Mouse (Mus musculus): ENCODE measurements at regions not wholly inside any gene's neighbourhood (a gene's known extent, or its start where the extent isn't known, plus 50 kb on each side); places are given as distances from the start of the nearest gene placed in this dataset.
A peak's percentile ranks its signal among the peaks of the same experiment; 100 is the strongest.

DNA sequence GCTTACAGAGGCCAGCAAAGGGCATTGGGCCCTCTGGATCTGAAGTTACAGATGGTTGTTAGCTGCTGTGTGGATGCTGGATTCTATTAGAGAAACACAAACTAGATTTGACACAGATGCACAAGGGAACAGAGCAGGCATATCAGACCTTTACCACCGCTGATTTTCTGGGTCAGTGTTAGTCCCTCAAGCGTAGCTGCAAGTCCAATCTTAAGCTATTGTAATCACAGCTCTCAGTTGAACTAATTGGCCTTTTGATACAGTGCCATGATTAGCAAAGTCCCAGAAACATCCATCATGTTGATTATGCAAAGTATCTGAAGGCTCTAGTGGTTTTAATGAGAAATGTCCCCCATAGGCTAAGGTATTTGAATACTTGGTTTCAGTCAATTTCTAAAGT, 54.2 kb upstream of the Plppr5 start:
- DNase-seq: no peak

DNA sequence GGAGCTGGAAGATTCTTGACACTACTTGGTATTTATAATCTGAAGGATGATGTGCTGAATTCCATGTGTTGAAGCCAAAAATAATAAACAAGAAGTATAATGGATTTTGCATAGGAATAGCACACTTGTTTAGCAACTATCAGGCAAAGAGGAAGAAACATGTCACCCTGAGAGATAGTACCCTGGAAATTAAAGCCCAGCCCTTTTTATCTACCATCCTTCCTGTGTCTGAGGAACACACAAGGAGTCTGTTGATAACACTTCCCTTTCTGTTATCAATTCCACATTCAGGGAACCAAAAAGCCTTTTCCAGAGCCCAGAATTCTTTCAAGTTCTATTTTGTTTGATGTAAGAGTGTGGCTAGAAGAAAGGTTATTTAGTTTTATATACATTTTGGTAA, 66.5 kb upstream of the Plppr5 start:
- DNase-seq: no peak

DNA sequence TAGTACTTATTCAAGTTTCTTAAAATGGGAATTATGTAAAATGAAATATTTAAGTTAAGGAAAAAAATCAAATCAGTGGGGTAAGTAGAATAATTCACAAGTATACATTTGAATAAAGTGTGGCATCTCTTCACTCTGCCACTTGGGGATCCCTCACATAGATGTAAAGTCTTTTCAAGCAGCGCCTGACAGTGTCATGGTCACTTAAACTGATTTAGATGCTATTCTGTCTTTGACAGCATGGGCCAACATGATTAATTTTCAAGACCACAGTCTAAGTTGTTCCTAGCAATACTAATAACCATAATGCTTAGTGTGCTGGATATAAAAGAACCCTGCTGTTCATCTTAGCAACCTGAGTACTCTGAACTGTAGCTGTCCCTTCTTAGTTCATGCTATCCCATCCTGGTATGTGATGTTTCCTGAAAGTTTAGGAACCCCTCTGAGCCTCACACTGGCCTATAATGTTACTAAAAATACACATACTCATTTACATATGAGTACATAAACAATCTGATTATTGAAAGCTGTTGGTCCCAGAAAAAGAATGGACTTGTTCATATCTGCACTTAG, 68.4 kb upstream of the Plppr5 start:
- no peak for DNase-seq

DNA sequence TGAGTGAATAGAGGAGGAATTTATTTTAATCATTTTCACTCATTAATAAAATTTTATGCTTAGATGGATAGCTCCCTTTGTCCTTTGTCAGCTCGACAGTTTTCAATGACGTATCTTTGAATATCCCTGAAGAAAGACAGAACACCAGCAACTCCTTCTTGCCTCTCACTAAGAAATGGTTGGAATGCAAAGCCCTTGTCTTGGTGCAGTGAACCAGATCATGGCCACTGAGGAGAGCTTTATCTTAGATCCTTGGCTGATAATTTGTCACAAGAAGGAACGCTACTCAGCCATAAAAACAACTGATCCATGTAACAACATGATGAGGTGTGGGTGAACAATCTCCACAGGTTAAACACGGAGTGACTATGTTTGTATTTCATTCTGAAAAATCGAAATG, 73.5 kb upstream of the Plppr5 start:
- no peak for DNase-seq

DNA sequence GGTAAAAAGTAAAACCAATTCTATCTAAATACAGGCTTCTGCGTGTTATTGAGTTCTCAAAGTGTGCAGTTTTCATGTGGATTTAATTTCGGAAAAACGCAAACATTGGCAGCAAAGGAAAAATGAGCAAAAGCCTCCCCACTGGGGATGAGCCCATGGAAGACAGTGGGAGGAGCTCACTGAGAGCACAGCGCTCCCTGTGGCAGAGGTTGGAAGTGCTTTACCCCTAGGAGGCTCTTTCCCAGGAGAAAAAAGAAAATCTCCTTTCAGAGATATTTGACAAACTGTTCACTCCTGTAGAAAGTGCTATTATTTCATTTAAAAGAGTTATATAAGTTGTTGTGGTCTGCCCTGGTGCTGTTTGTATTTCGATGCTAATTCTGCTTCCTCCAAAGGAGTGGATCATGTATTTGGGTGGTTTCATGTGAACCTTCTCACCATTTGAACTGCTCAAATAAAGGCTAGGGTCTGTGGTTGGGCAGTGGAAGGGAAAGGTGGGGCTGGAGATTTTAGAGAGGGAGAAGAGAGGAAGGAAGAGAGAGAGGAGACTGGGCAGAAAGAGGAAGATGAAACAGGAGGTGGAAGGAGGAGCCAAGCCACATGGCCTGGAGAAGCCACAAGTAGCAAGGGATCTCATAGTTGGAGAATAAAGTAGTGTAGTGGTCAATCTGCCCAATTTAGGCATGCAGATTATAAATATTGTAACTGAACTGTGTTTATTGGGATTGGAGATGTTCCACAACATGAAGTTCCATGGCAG, 76.3 kb upstream of the Plppr5 start:
- no peak for DNase-seq

DNA sequence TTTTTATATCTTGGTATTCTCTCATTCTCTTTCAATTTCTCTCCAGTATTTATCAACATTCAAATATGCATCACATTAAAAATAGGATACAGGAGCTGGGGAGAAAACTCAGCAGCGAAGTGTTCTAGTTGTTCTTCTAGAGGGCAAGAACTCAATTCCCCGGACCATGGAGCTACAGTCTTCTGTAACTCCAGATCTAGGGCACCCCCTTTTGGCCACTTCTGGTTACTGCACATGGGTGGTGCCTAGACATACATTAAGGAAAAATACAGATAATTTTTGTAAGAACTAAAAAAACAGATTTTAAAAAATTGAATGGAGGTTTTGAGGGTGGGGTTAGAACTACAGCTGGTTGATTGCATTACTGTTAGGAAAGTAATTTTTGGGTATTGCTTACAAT, 80.5 kb upstream of the Plppr5 start:
- peak in 1 of 2 experiments; percentile 46 for DNase-seq

DNA sequence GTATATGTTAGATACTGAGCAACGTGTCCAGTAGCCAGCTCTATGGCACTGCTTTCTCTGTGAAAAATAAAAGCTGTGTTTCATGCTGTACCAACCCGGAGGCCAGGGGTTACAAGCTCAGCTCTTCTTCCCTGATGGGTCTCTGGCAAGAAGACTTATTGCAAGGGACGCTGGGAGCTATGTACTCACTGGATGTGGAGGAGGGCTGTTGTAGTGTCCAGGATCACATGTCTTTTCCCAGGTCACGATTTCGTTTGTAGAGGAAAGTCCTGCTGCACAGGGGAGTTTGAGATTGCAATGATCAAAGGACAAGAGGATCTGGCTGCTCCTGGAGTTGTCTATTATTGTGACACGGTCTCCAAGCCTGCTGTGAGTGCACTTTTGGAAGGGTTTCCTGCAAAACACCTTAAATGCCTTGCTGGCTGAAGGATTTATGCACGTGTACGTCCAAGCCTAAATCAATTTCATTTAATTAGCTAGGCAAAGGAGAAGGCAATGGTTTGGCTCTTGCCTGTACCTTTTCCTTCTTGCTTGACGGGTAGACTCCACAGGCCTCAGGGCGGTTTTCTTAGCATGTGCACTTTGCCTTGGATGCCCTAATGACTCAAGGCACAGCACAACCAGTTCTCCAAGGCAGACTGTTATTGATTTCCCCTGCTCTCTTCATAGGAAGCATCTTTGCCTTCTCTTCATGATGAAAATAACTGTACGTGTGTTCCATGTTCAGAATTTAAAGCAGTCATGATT, 87.2 kb upstream of the Plppr5 start:
- DNase-seq: no peak

DNA sequence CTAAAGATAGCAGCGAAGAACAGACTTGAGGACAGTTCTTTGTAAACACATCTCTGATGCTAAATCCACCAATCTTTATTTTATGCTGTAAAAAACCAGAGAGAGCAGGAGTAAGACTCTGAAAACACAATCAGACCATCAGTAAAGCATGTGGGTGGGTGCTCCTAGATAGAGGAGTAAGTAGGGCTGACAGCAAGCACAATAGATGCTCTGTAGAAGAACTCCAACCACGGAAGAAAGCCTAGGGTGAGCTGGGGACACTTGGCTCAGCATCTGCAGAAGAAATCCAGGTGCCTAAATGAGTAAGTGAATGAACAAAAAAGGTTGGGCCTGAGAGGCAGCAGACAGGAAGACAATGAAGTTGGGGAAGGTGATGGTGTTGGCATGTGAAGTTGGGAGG, 88.3 kb upstream of the Plppr5 start:
- no peak for DNase-seq

DNA sequence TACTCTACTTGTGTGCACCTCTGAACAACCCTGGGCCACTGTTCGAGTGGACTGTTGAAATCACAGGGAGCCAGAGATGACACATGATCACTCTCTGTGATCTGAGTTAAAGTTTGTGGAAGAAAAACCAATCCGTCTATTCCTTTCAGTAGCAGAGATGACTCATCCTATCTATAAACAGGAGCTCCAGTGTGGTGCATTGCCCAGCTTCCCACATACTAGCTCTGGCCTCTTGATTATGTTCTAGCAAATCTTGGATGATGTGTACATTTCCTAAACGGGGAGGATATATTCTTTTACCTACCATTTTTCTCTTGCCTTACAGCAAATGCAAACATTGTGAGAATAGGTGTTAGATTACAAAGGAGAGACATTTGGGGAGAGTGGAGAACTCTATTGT, 94.5 kb upstream of the Plppr5 start:
- no peak for DNase-seq

DNA sequence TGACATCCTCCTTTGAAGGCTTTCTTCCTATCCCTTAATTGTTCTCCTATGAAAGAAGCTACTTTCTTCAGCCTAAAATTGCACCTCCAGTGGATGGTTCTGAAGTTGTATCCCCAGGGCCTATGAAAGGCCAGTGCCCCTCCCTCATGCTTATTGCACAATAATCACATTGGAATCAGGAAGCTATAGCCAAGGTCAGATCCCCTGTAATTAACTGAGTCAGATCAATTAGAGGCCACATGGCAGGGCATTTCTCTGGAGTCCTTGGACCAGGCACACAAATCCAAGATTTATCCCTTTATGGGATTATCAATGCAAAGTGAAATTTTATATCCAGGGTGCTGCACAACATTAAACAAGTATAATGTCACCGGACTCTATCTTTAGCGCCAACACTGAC, 98.8 kb upstream of the Plppr4 start:
- DNase-seq: no peak

DNA sequence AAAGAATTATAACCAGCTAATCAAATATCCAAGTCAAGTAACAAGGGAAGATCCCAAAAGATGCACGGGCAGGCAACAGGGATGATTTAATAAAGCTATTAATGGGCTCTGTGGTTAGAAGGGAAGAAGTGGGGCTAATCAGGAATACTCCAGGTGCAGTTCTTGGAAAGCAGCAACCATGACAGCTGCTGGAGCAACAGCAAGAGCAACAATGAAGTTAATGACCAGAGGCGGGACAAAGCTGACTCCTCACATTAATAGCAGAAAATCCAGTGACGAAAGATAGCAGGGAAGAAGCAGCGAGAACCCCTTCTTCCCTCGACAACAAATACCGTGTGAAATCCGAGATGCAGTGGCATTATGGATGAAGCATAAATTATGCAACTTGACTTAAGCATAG, 89.9 kb upstream of the Plppr4 start:
- no peak for DNase-seq

DNA sequence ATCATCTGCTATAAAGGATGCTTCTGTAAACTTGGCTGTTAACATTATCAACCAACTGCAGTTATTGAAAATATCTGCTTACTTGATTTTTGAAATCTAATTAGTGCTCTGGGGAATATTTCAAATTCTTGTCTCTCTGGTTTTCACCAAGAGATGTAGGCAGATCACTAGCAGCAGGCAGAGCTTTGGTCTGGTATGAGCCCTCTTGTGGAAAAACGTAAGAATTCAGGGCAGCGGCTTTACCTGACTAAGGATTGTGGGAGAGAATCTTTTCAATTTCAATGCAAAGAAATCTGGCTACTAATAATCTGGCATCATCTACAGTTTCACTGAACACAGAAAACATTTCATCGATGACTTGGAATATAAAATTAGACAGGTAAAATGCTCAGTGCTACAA, 81.2 kb upstream of the Plppr4 start:
- DNase-seq: no peak

DNA sequence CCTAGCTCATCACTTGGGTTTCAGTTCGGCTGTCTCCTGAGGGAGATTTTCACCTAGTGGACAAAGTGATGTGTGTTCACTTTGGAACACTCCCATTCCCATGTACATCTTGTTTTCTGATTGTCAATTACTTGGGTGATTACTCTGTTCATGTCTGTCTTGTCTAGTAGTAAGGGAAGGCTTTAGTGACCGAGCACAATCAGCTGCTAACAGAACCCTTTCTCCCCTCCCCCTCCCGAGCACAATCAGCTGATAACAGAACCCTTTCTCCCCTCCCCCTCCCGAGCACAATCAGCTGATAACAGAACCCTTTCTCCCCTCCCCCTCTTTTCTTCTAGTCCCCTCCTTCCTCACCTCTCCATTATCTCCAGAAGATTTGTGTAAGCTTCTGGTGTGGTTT, 79.6 kb upstream of the Plppr4 start:
- DNase-seq: no peak

DNA sequence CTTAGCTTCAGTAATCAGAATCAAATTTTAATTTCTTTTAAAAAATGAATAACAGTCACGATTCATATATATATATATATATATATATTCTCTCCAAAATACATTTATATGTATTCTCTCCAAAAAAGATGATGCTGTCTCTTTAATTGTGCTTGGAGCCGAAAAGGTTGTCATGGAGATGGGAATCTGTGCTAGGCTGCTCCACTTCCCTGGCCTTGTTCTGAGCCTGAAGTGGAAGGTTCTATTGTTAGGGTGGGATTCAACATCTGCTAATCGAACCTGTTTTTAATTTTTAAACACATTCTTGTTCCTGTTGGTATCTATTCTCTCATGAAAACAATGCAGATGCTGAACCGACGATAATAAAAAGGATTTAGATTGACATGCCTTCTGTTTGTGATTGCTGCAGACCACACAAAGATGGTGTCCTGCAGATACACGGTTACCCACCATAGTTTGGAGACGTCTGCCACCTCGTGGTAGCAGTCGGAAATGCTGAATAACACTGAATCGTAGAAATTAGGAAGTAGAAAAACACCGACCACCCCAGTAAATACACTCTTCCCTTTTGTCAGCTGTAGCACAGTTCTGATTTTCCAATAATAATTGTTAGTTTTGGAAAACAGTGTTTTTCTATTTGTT, 77.9 kb upstream of the Plppr4 start:
- DNase-seq: peak; percentile 52 to 83

DNA sequence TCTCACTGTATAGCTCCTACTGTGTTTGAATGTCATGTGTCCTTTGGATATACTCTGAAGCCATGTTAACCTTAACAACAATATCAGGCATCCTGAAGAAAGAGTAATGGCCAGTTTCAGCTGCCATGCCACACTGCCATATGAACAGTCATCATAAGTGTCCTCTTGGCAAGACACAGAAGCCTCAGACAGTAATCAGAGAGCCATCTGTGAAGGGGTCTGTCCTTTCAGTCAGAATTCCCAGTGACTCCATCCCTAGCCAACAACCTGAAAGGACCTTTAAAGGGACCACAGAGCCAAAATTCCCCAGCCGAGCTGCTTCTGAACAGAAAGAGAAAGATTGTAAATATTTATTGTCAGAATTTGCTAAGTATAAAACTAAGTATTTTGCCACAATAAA, 63.9 kb upstream of the Plppr4 start:
- DNase-seq: no peak

DNA sequence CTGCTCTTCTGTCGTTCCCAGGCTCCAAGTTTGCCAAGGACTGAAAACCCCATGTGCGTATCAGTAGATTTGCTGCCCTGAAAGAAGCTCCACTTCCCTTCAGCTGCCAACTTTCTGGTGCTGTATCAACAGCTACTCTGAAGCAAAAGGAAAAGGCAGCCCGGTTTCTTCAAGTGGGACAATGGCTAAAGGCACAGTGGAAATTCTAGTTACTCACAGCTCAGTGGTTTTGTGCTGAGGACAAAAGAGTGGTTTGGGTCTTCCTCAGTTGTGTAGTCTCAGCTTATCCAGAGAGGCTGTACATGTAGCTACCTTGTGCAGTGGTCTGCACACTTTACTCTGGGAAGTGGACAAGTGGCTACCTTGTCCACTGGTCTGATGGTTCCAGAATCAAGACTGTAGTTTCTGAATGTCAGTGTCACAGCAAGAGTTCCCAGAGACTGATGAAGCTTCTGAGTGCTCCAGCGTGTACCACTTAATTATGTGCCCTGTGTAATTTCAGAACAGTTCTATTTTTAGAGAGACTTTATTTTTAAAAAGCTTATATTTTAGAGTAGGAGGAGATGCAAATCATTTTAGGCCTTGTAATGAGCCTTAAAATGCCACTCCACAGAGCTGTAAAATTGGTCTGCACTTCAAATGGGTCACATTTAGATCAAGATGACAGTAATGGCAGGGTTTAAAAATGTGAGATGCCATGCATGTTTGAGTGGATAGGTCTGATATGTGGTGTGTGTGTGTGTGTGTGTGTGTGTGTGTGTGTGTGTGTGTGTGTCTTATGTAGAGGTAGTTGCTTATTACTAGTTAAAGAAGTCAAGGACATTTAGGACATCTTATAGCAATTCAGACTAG, 52.4 kb upstream of the Plppr4 start:
- DNase-seq: no peak
